Mouse (Mus musculus): ENCODE measurements around the gene Phkb. TPM values are rescaled to one million over a fixed set of nuclear protein-coding genes. Genes with fewer than 3 reads are reported as not detected.

Gene Phkb
- polyA plus RNA-seq, 1 experiment from 2014 or later, result 64.5 TPM

DNA sequence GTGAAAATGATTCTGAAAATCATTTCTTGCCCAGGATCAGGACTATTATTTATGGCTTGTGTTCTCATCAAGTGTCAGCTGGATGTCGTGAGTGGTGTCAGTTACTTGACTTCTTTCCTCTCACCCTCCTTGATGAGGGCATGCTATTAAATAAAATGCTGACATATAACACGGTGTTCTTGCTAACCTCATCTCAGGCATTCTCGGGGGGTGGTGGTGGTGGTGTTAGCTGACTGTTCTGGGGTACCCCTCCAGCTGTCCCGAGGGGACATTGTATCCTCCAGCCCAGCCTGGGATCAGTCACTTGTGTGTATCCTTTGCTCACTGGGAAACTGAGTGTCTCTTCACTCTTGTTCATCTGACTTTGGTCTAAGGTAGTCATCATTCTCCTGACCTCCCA lies 194.6 kb downstream of the Phkb start:
- Histone ChIP-seq H3K4me2 (no peak overlapping the region), H3K27ac (ENCODE audit: low read depth, low read length) (no peak overlapping the region), H3K27me3 (ENCODE audit: control insufficient read depth, insufficient read depth, low read length) (no peaks in the 10 kb centered on the region), H3K4me3 (ENCODE audit: low read depth, low read length) (no peak overlapping the region), H3K4me1 (ENCODE audit: control insufficient read depth, insufficient read depth, low read length) (0 out of 2 replicates have a peak, but pooled peaks cover 2% of the 10 kb centered on the region), H3K9me3 (replicated peaks; ENCODE audit: control insufficient read depth, low read length) (no peaks in the 10 kb centered on the region), H3K9ac (ENCODE audit: low read depth, low read length) (no peak overlapping the region), H3K36me3 (ENCODE audit: control insufficient read depth, insufficient read depth, low read length) (peaks cover 3% of the 10 kb centered on the region; the same call in 1 of the 2 replicates)
- WGBS (ENCODE audit: insufficient replicate concordance), result 88% methylated on average over 4 of the region's 4 CpGs
- ATAC-seq (replicated peaks; ENCODE audit: insufficient number of reproducible peaks, low FRiP score, low TSS enrichment), result no peak

GRCm38 (mm10) chr8:86038462-86038861 lies 197.7 kb downstream of the Phkb start:
- WGBS (ENCODE audit: insufficient replicate concordance), result 68% methylated on average over 3 of the region's 3 CpGs

GRCm38 (mm10) chr8:86042049-86042448 lies 201.3 kb downstream of the Phkb start:
- Histone ChIP-seq H3K36me3 (ENCODE audit: control insufficient read depth, insufficient read depth, low read length) (0 out of 2 replicates have a peak, but pooled peaks cover under 1% of the 10 kb centered on the region), H3K4me2 (no peak overlapping the region), H3K4me1 (ENCODE audit: control insufficient read depth, insufficient read depth, low read length) (peaks cover 4% of the 10 kb centered on the region), H3K27ac (ENCODE audit: low read depth, low read length) (no peak overlapping the region), H3K27me3 (ENCODE audit: control insufficient read depth, insufficient read depth, low read length) (no peaks in the 10 kb centered on the region), H3K9me3 (replicated peaks; ENCODE audit: control insufficient read depth, low read length) (no peaks in the 10 kb centered on the region), H3K4me3 (ENCODE audit: low read depth, low read length) (no peak overlapping the region), H3K9ac (ENCODE audit: low read depth, low read length) (no peak overlapping the region)
- WGBS (ENCODE audit: insufficient replicate concordance), result 26% methylated on average over 2 of the region's 2 CpGs
- no peak for ATAC-seq (replicated peaks; ENCODE audit: insufficient number of reproducible peaks, low FRiP score, low TSS enrichment)

More at GRCm38 (mm10) chr8:86038462-86038861, 197.7 kb downstream of the Phkb start:
- Histone ChIP-seq H3K27ac (ENCODE audit: low read depth, low read length) (no peak overlapping the region), H3K27me3 (ENCODE audit: control insufficient read depth, insufficient read depth, low read length) (no peaks in the 10 kb centered on the region), H3K4me2 (no peak overlapping the region), H3K9ac (ENCODE audit: low read depth, low read length) (no peak overlapping the region), H3K4me3 (ENCODE audit: low read depth, low read length) (no peak overlapping the region), H3K9me3 (replicated peaks; ENCODE audit: control insufficient read depth, low read length) (no peaks in the 10 kb centered on the region), H3K4me1 (ENCODE audit: control insufficient read depth, insufficient read depth, low read length) (peaks cover 7% of the 10 kb centered on the region), H3K36me3 (ENCODE audit: control insufficient read depth, insufficient read depth, low read length) (peaks cover 3% of the 10 kb centered on the region; the same call in 1 of the 2 replicates)
- no peak for ATAC-seq (replicated peaks; ENCODE audit: insufficient number of reproducible peaks, low FRiP score, low TSS enrichment)

DNA sequence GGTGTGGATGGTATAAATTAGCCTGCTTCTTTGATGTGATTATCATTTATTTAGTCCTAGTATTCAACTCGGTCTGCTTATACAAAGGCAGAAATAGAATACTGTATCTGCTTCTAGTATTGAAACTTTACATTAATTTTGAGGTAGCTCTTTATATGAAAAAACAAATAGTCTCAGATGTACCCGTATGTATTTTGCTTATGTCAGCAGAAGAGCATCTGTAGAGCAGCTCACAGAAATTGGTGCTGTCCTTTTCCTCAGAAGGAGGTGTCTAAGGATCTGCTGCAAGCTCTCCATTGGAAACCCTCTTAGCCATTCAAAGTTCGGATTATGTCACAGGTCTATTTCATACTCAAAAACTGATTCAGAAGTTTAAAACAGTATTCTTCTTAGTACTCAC lies 210.1 kb downstream of the Phkb start:
- WGBS (ENCODE audit: insufficient replicate concordance), result 78% methylated on average over 3 of the region's 3 CpGs
- Histone ChIP-seq H3K9me3 (replicated peaks; ENCODE audit: control insufficient read depth, low read length) (no peaks in the 10 kb centered on the region), H3K27me3 (ENCODE audit: control insufficient read depth, insufficient read depth, low read length) (no peaks in the 10 kb centered on the region), H3K4me1 (ENCODE audit: control insufficient read depth, insufficient read depth, low read length) (no peaks in the 10 kb centered on the region), H3K36me3 (ENCODE audit: control insufficient read depth, insufficient read depth, low read length) (no peaks in the 10 kb centered on the region), H3K4me2 (no peak overlapping the region), H3K9ac (ENCODE audit: low read depth, low read length) (no peak overlapping the region), H3K4me3 (ENCODE audit: low read depth, low read length) (no peak overlapping the region), H3K27ac (ENCODE audit: low read depth, low read length) (no peak overlapping the region)
- ATAC-seq (replicated peaks; ENCODE audit: insufficient number of reproducible peaks, low FRiP score, low TSS enrichment), result no peak

DNA sequence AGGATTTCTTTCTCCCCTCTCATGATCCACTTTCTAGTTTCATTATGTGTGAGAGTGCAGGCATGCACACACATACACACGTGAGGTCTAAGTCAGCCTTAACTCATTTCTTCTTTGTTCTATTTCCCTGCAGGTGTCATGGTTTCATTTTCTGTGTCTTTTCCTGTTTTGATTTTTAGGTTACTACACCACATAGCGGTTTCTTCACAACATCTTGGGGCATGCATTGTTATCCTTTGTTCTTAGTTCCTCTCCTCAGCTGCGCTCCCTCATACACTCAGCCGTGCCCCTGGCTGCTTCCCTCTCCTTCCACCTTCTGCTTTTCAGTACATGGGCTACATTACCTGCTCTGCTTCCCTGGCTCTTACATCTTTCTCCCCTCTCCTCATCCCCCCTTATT lies 211.2 kb downstream of the Phkb start:
- Histone ChIP-seq H3K36me3 (ENCODE audit: control insufficient read depth, insufficient read depth, low read length) (peaks cover 5% of the 10 kb centered on the region), H3K4me3 (ENCODE audit: low read depth, low read length) (no peak overlapping the region), H3K4me1 (ENCODE audit: control insufficient read depth, insufficient read depth, low read length) (no peaks in the 10 kb centered on the region), H3K27me3 (ENCODE audit: control insufficient read depth, insufficient read depth, low read length) (no peaks in the 10 kb centered on the region), H3K4me2 (no peak overlapping the region), H3K27ac (ENCODE audit: low read depth, low read length) (no peak overlapping the region), H3K9ac (ENCODE audit: low read depth, low read length) (no peak overlapping the region), H3K9me3 (replicated peaks; ENCODE audit: control insufficient read depth, low read length) (no peaks in the 10 kb centered on the region)
- no peak for ATAC-seq (replicated peaks; ENCODE audit: insufficient number of reproducible peaks, low FRiP score, low TSS enrichment)
- 93% methylated on average over 4 of the region's 4 CpGs for WGBS (ENCODE audit: insufficient replicate concordance)

DNA sequence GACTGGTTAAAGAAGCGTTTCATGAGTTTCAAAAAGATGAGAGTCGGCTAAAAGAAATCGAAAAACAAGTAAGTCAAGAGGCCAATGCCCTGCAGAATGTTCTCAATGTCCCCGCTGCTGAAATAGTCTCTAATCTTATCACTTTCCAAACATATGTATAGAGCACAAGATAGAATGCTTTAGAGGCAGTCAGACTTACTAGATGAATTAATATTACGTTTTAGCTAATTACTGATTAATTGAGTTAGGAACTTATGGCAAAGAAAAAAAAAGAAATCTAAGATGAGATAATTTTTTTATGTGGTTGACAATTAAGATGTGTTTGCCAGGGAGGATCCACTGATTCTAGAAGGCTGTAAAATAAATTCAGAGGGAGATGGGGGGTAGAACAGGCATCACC lies 217.9 kb downstream of the Phkb start:
- no peaks in the 10 kb centered on the region for H3K9me3 ChIP-seq (replicated peaks; ENCODE audit: control insufficient read depth, low read length)
- WGBS (ENCODE audit: insufficient replicate concordance), result 62% methylated on average over 5 of the region's 5 CpGs
- no peak for ATAC-seq (replicated peaks; ENCODE audit: insufficient number of reproducible peaks, low FRiP score, low TSS enrichment)
- no peak overlapping the region for H3K27ac ChIP-seq (ENCODE audit: low read depth, low read length)
- no peaks in the 10 kb centered on the region for H3K4me1 ChIP-seq (ENCODE audit: control insufficient read depth, insufficient read depth, low read length)
- no peaks in the 10 kb centered on the region for H3K27me3 ChIP-seq (ENCODE audit: control insufficient read depth, insufficient read depth, low read length)
- peaks cover 16% of the 10 kb centered on the region for H3K36me3 ChIP-seq (ENCODE audit: control insufficient read depth, insufficient read depth, low read length)
- H3K4me3 ChIP-seq (ENCODE audit: low read depth, low read length), result no peak overlapping the region
- H3K4me2 ChIP-seq, result no peak overlapping the region
- no peak overlapping the region for H3K9ac ChIP-seq (ENCODE audit: low read depth, low read length)

DNA sequence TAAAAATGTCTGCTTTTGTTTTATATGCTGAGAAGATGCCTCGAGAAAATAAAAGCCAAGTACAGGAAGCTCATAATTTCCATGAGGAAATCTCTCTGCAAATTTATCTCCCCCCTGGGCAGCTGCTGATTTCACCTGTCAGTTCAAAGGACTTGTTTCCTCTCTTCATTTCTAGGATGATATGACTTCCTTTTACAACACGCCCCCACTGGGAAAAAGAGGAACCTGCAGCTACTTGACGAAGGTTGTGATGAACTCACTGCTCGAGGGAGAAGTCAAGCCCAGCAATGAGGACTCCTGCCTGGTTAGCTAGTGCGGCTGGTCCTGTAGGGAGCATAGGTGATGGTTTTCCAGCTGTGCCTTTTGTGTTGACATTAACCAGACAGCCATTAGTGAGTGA lies 218.4 kb downstream of the Phkb start:
- Histone ChIP-seq H3K4me3 (ENCODE audit: low read depth, low read length) (no peak overlapping the region), H3K4me2 (no peak overlapping the region), H3K9ac (ENCODE audit: low read depth, low read length) (no peak overlapping the region), H3K27me3 (ENCODE audit: control insufficient read depth, insufficient read depth, low read length) (no peaks in the 10 kb centered on the region), H3K36me3 (ENCODE audit: control insufficient read depth, insufficient read depth, low read length) (peaks cover 16% of the 10 kb centered on the region), H3K27ac (ENCODE audit: low read depth, low read length) (no peak overlapping the region), H3K4me1 (ENCODE audit: control insufficient read depth, insufficient read depth, low read length) (no peaks in the 10 kb centered on the region), H3K9me3 (replicated peaks; ENCODE audit: control insufficient read depth, low read length) (no peaks in the 10 kb centered on the region)
- WGBS (ENCODE audit: insufficient replicate concordance), result 65% methylated on average over 5 of the region's 5 CpGs
- ATAC-seq (replicated peaks; ENCODE audit: insufficient number of reproducible peaks, low FRiP score, low TSS enrichment), result no peak

DNA sequence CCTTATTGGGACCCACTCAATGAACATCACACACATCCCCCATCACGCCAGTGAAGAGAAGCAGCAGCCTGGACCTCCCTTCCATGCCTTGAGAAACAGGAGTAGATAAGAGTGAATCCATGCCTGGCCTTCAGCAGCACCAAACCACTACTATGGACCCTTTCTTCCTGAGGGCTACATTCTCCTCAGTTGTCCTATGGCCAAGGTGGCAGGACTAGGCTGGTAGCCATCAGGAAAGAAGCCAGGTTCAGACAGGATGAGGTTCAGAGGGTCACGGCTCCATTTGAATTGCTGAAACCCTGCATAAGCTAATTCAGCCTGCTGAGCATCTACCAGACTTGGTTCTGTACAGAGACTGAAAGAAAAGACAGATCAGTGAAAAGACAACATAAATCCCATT lies 222.7 kb downstream of the Phkb start:
- no peak overlapping the region for H3K27ac ChIP-seq (ENCODE audit: low read depth, low read length)
- no peaks in the 10 kb centered on the region for H3K9me3 ChIP-seq (replicated peaks; ENCODE audit: control insufficient read depth, low read length)
- no peaks in the 10 kb centered on the region for H3K4me1 ChIP-seq (ENCODE audit: control insufficient read depth, insufficient read depth, low read length)
- ATAC-seq (replicated peaks; ENCODE audit: insufficient number of reproducible peaks, low FRiP score, low TSS enrichment), result no peak
- peaks cover 3% of the 10 kb centered on the region; the same call in 1 of the 2 replicates for H3K36me3 ChIP-seq (ENCODE audit: control insufficient read depth, insufficient read depth, low read length)
- H3K4me2 ChIP-seq, result no peak overlapping the region
- H3K4me3 ChIP-seq (ENCODE audit: low read depth, low read length), result no peak overlapping the region
- H3K27me3 ChIP-seq (ENCODE audit: control insufficient read depth, insufficient read depth, low read length), result no peaks in the 10 kb centered on the region
- WGBS (ENCODE audit: insufficient replicate concordance), result 92% methylated on average over 2 of the region's 2 CpGs
- no peak overlapping the region for H3K9ac ChIP-seq (ENCODE audit: low read depth, low read length)

DNA sequence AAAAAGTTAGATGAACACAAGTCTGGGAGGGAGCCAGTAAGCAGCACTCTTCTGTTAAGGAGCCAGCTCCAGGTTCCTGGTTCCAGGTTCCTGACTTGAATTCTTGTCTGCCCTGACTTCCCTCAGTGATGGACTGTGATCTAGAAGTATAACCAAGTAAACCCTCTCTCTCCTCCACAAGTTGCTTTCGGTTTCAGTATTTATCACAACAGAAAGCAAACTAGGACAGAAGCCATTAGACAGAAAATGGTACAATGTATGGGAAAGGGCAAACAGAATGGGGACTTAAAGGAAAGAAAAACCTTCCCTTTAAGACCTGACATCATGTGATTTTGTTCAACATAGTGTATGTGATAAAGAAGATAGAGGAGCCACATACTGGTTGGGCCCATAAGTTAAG lies 238.7 kb downstream of the Phkb start:
- no peak for ATAC-seq (replicated peaks; ENCODE audit: insufficient number of reproducible peaks, low FRiP score, low TSS enrichment)
- no peaks in the 10 kb centered on the region for H3K4me1 ChIP-seq (ENCODE audit: control insufficient read depth, insufficient read depth, low read length)
- 84% methylated on average over 1 of the region's 1 CpGs for WGBS (ENCODE audit: insufficient replicate concordance)
- H3K27me3 ChIP-seq (ENCODE audit: control insufficient read depth, insufficient read depth, low read length), result no peaks in the 10 kb centered on the region
- no peaks in the 10 kb centered on the region for H3K9me3 ChIP-seq (replicated peaks; ENCODE audit: control insufficient read depth, low read length)
- no peak overlapping the region for H3K4me2 ChIP-seq
- no peak overlapping the region for H3K4me3 ChIP-seq (ENCODE audit: low read depth, low read length)
- H3K36me3 ChIP-seq (ENCODE audit: control insufficient read depth, insufficient read depth, low read length), result no peaks in the 10 kb centered on the region
- H3K27ac ChIP-seq (ENCODE audit: low read depth, low read length), result no peak overlapping the region
- no peak overlapping the region for H3K9ac ChIP-seq (ENCODE audit: low read depth, low read length)
